Mouse (Mus musculus) embryo, embryonic 10 days (tissue): Measurements from ENCODE around the gene Cdkl4.
"Not testable (repeated sequence)": the region's sequence is repeated elsewhere in the genome, so short reads cannot be mapped to it uniquely, and the experiment has no call there.

ENCODE experiments used
- DNase-seq: peaks from one replicate; pipeline ENCODE4 v3.0.0-alpha.2; 2015; ENCODE audit warnings: low spot score

The Cdkl4 gene

DNA sequence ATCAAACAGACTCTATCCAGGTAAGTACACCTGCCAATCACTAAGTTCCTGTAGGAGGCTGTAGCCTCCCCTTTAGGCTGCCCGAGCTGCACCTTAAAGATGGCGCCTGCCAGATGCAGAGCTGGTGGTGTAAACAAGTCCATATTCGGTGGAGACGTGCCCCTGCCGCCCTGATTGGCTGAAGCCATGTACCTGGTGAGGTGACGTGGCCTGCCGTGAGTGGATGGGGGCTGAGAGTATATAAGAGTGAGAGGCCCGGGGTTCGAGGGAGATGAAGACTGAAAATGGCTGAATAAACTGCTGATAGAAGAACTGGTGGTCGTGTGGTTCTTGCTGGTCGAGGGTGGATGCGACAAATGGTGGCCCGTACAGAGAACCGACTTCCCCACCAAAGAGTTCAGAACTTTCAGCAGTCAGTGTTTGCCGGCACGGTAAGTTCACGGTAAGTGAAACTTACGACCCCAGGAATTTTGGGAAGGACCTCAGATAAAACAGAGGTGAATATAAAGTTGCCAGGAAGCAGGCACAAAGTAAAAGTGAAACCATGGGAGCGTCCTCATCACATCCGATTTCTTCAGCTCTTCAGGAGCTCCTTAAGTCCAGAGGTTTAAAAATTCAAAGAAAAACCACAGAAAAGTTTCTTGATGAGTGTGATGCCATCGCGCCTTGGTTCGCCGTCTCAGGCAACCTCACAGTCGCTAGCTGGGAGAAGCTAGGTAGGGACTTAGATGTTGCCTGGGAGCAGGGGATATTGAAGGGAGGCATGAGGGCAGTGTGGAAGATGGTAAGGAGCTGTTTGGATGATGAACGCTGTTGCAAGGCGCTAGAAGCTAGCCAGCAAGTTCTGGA is 13.6 kb downstream of the Cdkl4 start:
- DNase-seq, result not testable (repeated sequence)

DNA sequence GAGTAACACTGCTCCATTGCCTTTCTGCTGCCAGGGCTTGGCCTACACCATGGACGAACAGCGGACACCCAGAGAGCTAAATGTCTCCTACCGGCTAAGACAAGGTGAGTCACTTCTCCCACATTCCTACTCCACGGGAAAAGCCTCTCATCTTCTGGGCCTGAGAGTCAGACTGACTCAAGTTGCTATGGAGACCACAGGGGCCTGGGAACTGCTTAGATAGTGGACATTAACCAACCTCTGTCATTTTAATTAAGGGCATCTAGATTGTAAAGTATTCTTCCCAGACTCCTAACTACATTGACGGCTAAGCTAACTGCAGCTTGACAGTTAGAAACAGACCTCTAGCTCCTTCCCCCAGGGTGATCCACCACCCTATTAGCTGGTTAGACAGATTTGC is 14.8 kb downstream of the Cdkl4 start:
- DNase-seq, result no peak

DNA sequence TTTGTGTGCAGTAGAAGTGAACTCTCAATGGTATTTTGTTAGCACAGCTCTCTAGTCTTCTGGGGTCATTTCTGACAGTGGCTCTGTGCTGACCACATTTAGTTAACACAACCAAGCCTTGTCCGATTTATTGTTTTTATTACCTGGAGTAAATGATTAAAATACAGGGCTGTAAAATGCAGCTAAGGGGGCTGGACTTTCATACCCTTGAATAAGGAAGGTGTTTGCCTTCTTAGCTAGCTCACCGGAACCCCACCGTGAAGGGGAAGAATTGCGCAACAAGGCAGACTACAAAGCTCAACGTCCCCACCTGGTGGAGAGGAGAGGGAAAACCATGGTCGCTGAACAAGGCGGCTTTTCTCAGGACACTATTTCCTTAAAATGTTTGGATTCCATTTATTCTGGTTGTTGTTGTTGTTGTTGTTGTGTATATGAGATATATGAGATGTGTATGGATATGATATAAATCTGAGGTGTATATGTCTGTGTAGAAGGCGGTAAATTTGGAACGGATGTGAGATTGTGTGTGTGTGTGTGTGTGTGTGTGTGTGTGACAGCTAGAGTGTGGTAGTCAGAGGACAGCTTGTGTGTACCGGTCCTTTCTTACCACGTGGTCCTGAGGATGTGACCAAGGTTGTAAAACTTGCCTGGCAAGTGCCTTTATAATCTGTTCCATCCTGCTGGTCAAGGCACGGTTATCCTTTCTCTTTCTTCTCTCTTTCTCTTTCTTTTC is 16.8 kb downstream of the Cdkl4 start:
- DNase-seq, result peak; percentile 89

DNA sequence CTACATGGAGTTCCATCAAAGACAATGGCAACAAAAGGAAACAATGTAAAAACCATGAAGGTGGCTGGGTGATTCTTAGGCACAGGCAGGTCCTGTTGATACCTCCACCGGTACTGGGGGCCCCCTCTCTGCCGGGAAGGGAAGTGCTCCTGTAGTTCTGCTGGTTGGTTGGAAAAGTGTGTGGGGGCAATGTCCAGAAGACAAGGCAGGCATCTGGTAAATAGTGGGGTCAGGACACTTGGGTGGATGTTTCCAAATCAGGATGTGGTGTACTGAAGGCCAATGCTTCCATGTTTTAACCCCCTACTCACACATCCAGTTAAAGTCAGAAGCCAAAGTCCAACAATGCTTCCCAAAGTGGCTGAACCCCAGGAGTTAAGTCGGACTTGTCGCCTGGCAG is 17.9 kb downstream of the Cdkl4 start:
- DNase-seq, result no peak

DNA sequence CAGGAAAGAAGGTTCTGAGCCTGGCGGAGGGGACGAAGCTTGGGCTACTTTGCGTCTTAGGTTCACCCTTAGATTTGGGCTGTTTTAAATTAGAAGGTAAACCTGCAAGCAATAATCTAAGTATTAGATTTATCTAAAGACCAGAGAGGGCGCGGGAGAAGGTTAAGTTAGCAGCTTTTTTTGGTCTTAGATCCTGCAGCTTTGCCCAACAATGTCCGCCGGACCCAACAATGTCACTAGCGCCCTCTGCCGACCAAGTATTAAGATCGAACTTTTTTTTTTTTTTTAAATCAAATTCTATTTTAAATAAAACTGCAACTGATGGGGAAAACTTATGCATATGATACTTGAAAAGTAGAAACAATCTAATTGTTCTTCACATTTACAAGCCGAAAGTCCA is 18.6 kb downstream of the Cdkl4 start:
- DNase-seq, result peak; percentile 78

DNA sequence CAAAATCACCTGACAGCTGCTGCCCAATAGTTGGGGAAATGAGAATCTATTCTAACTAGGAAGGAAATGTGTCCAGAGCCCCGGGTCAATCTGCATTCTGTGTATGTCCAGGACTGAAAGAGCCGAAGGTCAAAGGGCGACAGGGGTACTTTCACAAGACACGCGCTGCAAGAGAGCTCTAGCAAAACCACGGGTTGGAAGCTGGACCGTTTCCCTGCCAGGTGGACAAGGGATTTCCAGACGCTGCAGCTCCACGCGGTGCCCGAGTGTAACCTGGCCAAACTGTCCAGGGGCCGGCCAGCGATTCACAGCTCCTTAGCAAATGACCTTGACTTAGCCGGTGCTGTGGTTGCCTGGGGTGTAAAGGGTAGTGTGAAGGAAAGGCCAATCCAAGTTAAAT is 19.0 kb downstream of the Cdkl4 start:
- no peak for DNase-seq

DNA sequence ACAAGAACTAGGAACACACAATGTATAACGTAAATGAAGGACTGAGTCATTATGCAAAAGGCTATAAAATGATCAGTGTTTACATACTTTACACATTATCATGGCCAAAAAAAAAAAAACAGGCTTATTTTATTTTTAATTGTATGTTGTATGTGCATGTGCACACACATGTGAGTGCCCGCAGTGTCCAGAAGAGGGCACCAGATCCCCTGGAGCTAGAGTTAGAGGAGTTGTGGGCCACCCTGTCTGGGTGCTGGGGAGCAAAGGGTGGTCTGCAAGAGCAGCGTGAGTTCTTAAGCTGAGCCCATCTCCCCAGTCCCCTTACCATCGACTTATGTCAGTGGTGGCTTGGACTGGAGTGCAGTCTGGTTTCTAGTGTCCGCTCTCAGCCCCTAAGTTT is 20.2 kb downstream of the Cdkl4 start:
- no peak for DNase-seq

DNA sequence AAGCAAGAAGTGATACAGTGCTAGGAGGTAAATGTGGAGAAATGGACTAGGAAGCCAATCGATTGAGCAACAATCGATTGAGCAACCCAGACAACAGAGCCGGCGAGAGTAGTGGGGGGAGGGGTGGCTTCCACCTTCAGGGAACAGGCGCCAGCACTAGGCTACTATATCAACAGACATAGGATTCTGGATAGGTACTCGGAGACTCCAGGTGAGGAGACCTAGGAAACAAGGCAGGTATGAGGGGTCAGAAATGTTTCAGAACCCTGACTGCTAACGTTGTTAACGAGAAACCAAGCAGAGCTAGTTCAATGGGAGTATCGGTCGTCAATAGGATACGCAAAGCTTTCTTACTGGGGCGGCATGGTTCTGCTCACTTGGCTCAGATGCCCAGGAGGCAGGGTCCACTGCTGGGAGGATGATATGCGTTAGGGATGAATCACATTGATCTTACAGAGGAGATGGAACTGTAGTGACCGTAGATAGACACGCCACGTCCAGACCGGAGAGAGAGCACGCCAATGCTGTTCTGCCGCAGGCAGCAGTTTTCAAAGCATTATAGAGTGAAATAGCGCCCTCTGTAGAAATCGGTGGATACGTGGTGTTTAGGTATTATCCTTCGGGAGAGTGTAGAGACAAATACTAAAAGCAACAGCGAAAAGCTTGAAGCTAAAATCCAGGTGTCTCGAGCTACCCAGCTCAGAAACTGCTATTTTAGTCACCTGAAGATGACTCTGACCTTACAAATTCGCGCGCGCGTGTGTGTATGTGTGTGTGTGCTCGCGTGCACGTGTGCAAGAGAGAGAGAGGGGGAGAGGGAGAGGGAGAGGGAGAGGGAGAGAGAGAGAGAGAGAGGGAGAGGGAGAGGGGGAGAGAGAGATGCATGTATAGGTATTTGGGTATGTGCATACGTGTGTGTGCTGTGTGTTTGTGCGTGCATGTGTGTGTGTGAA is 24.0 kb downstream of the Cdkl4 start:
- DNase-seq, result peak; percentile 92

DNA sequence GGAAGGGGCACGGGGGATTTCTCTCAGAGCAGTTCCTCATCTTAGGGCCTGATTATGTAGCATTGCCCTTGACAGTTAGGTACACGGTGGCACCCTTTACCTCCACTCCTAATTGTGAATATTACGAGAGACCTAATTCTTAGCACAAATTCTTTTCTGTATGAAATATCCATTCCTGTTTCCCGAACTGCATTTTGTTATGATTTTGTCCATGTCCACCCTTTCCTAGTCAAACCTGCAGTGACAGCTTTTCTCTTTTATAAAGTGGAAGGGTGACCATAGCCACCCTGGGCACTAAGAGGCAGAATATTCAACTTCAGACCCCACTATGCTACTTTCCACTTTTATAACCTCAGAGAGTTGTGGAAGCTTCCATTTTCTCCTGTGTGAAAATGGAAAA is 25.0 kb downstream of the Cdkl4 start:
- no peak for DNase-seq

DNA sequence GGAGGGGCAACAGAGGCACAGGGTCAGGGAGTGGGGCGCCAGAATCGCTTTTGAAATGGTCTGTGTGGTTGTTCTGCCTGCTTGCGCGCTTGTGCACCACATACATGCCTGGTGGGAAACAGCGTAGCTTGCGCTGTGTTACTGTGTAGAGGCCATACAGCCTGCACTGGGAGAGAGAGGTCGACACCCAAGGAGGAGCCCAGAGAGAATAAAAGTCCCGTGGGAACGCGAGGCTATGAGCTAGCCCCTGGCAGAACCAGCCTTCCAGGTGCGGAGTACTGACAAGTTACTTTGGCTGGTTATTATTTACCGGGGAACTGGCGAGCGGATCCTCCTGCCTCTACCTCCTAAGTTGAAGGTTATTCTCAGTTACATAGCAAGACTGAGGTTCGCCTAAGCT is 26.6 kb downstream of the Cdkl4 start:
- DNase-seq, result no peak

DNA sequence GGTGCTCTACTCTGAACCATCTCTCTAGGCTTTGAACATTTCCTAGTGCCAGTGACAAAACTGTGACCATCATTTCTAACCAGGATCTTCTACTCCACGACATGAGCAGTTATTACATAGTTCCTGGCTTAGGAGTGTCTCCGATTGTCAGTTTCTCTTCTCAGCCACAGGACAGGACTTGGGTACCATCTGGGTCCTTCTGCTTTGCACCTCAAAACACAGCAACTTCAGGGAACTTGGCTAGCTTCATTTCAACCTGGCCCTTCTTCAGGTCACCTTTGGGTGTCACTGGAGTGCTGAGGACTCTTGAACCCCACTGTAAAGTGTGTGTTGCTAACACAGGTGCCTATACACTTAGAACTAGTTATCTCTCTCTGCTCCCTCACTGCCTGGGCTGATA is 30.8 kb downstream of the Cdkl4 start:
- DNase-seq, result no peak

DNA sequence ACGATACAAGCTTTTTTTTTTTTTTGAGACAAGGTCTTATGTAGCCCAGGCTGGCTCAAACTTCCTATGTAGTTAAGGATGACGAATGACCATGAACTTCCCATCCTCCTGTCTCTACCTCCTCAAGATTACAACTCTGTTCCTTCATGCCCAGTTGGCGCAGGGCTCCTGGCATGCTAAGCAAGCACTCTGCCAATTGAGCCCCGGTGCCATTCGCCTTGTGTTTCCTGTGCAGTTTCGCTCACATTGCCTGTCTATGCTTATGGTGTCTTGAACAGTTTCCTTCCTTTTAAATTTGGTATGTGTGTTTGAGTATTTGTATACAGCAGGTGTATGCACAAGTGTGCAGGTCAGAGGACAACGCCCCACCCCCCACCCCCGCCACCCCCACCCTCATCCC is 31.4 kb downstream of the Cdkl4 start:
- no peak for DNase-seq

DNA sequence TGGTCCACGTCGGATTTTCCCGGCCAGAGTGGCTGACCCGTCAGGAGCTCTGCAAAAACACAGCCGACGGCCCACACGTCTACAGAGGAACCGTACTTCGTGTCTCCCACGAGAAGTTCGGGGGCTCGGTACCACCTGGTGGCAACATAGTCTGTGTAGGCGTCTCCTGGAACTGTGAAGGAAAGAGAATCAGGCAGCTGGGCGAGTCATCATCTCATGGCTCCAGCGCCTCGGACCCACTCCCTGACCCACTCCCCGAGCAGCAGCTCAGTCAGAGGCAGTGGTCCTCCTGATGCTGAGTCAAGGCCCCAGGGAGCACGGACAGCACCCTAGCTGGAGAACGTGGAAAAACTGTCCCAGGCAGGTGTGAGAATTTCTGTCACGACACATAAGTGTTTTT is 34.0 kb downstream of the Cdkl4 start:
- no peak for DNase-seq

DNA sequence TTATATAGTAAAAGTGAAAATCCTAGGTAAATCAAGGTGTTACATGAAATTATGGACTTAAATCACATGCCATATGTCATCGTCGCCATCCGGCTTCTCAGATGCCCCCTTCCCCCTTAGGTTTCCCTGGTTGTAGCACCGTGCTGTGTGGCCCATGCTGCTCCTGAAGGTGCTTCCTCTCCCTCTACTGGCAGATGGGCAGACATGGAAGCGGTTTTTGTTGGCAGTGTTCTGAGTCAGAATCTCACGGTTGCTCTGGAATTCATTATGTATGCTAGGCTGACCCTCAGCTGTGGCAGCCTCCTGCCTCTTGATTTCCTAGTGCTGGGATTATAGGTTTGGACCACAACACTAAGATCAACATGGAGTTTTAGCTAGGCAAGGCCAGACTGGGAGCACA is 40.5 kb downstream of the Cdkl4 start:
- no peak for DNase-seq

DNA sequence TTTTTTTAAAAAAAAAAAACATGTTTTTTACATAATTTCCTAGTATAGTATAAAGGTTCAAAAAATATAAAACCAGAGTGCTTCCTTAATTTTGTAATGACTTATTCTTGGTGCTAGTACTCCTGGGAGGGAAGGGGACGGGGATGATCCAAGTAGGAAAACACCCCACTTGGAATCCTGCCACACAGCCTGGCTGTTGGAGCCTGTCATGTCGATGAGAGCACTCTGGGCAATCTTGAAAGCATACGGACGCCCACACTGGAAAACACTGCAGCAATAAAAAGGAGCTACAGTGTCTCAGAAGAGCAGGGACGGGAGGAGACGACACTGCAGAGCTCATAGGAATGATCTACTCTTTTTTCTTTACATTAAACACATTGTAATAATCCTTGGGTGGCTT is 42.0 kb downstream of the Cdkl4 start:
- no peak for DNase-seq

DNA sequence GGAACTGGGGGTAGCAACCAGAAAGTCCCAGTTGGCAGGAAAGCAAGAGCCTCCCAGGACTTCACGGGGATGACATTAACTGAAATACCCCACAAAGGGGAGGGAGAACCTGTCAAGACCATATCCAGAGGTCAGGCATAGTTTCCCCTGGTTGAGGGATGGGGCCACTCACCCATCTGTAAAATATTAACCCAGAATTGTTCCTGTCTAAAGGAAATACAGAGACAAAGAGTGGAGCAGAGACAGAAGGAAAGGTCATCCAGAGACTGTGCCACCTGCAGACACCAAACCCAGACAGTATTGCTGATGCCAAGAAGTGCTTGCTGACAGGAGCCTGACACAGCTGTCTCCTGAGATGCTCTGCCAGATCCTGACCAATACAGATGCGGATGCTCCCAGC is 46.3 kb downstream of the Cdkl4 start:
- DNase-seq, result not testable (repeated sequence)

DNA sequence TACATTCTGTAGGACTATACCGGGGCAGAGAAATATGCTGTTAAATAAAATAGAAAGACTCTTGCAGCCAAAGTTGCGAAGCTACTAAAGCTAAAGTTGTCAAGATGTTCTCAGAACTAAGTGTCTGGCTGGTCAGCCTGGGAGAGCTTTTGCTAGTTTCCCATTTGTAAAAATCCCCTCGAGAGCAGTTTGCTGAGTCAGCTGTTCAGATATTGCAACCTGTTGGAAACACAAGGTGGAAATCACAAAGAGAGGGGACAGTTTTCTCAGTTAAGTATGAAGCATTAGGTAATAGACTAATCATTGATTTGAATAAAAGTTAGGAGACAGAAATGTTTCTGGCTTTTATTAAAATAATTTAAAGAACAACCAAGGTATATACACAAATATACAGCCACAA is 54.4 kb downstream of the Cdkl4 start:
- no peak for DNase-seq

DNA sequence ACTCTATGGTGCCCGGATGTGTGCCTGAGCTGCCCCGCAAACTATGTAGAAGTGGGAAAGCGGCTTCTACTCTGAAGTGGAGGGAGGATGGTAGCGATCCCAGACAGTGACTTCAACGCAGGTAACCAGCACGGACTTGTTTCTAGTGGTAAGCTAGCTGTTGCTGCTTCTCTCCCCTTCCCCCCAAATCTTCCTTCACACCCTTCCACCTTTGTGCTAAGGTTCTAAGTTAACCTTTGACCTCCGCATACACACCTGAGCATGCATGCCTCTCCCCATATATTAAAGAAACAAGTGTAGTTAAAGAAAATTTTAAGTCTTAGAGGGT is 55.4 kb downstream of the Cdkl4 start:
- DNase-seq, result no peak

DNA sequence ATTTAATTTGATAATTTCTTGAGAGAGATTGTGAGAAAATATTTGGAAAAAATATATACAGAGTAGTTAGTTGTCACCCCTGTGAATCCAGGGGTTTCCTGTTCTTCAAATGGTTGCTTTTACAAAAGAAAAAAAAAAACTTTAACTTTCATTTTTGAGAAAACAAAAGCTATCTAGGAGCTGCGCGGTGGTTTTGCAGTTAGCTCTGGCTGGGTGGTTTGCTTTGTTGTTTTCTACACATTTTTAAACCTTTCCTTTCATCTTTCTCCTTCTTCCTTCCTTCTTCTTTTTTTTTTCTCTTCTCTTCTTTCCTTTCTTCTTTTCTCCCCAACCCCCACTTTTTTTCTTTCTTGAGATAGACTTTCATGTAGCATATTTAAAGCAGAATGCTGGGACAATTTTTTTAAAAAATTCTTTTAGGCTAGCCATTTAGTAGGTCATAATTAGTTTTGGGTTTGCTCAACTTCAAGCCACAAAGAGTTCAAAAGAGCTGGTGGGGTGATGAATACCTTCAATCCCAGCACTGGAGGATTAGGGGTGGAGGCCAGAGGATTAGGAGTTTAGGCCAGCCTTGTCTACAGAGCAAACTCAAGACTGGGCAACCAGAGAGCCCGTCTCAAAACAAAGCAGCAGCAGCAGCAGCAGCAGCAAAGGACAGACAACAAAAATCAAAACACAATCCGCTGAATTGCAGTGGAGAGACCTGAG is 55.9 kb downstream of the Cdkl4 start:
- no peak for DNase-seq

DNA sequence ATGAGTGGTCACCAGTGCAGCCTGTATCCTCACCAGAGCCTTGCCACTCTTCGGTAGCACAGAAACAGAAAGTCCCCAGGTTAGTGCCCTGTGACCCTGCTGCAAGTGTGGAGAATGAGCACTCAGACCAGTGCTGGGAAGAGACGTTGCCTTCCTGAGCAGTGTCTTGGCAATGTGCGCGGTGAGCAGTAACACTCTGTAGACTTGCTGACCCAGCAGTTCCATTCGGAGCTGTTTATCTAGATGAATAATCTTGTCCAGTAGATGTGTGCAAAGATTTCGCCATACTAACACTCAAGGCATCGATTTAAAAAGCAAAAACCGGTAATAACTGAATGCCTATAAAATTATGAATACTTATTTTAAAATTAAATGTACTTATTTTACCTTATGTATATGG is 57.1 kb downstream of the Cdkl4 start:
- no peak for DNase-seq

DNA sequence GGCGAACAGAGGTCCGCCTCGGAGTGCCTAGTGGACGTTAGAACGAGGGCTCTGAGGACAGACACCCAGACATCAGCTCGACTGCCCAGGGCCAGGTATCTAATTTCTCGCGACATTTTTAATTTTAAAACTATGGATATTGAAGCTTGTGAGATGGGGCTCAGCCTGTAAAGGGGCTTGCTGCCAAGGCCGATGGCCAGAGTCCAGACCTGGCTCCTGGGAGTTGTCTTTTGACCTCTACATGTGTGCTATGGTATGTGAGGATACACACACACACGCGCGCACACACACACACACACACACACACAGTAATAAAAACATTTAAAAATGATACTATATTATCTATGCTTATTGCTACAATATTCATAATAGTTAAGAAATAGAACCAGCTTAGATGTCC is 58.8 kb downstream of the Cdkl4 start:
- DNase-seq, result no peak

DNA sequence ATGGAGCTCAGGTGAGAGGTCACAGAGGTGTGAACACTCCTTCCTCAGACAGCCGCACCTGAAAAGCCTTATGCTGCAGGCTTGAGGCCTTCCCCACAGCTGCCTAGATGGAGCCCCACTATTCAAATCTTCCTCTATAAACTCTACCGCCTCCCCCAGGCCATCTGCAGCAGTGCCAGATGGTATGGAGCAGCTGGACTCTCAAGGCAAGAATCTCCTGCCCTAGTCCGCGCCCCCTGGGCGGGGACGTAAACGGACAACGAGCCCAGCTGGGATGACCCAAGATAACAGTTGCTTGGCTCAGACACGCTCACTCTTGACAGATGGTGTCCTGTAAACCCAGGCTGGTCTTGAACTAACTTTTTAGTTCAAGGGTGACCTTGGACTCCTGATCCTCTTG is 60.4 kb downstream of the Cdkl4 start:
- DNase-seq, result no peak
